In genomic region chr3:131271559-131272373, GRCm38 (mm10) we compare ENCODE assay signal across 8 mouse cellular contexts. TPM values are rescaled to one million over a fixed set of nuclear protein-coding genes. Genes with fewer than 3 reads are reported as not detected.
DNase-seq lines count a peak whose midpoint lies in the region; ATAC-seq and TF ChIP-seq lines count a peak whose summit lies in the region.

Gene Hadh (minus strand): TSS chr3:131272101.

- WGBS in cerebellum, adult 2 months: under 1% methylated on average over 53 of the region's 54 CpGs
- WGBS in lung, embryonic 16.5 days: under 1% methylated on average over 40 of the region's 54 CpGs

- peaks cover 4 to 8% of the 10 kb centered on the region in 2 experiments; a peak in 3 of 4 replicates for H3K4me1 ChIP-seq in MEL (ENCODE audit: control insufficient read depth in 1 of 2, insufficient read depth in 2 of 2, low read length in 2 of 2)
- no peaks in the 10 kb centered on the region for H3K4me1 ChIP-seq in cerebellum, adult 2 months (ENCODE audit: control insufficient read depth, insufficient read depth, low read length)
- H3K4me1 ChIP-seq in lung, embryonic 16.5 days (replicated peaks; ENCODE audit: control insufficient read depth, insufficient read depth, low read length): peaks cover 23% of the 10 kb centered on the region

- peak; percentile 49 to 71; a peak in 3 of 4 replicates for TF ChIP-seq POLR2A in MEL (IDR thresholded peaks at IDR 0.05; ENCODE audit: control insufficient read depth in 1 of 2, insufficient read depth in 1 of 2, low read depth in 1 of 2, low read length in 2 of 2, poor library complexity in 1 of 2)
- TF ChIP-seq POLR2A in cerebellum, adult 2 months (IDR thresholded peaks at IDR 0.05; ENCODE audit: borderline replicate concordance, insufficient read depth, low read length): peak; percentile 38; the same call in 1 of the 2 replicates

- peak within 1 kb of the TSS; percentile 83 for H3K9ac ChIP-seq in MEL (ENCODE audit: control insufficient read depth, low read depth, low read length, poor library complexity, severe bottlenecking)
- H3K9ac ChIP-seq in lung, embryonic 16.5 days (ENCODE audit: low read length): peak within 1 kb of the TSS; percentile 81

- peak within 1 kb of the TSS; percentile 83 for H3K4me2 ChIP-seq in lung, embryonic 16.5 days (ENCODE audit: low read depth, low read length)

- DNase-seq in MEL (ENCODE audit: low read depth, low spot score): peak; percentile 91
- peak; percentile 74 to 76 for DNase-seq in cerebellum, adult 2 months
- peak; percentile 84 for DNase-seq in forelimb bud, embryonic 11.5 days (ENCODE audit: low read depth, low spot score)
- peak; percentile 68 for DNase-seq in layer of hippocampus, adult 9-10 months (ENCODE audit: low spot score)
- DNase-seq in ovary, postnatal 10 days (ENCODE audit: low spot score): peak; percentile 62
- peak; percentile 73 to 82 for DNase-seq in thymus, postnatal 10 days (ENCODE audit: low spot score in 2 of 2)

- TF ChIP-seq EP300 in MEL (IDR thresholded peaks at IDR 0.05; ENCODE audit: low read depth in 1 of 2, low read length in 2 of 2): no peak

- TF ChIP-seq CTCF in MEL (IDR thresholded peaks at IDR 0.05 in 2 of 3, conservative IDR thresholded peaks at IDR 0.05 in 1 of 3; ENCODE audit: control insufficient read depth in 1 of 3, insufficient read depth in 1 of 3, low read depth in 2 of 3, low read length in 3 of 3, poor library complexity in 1 of 3, severe bottlenecking in 1 of 3): no peak
- no peak for TF ChIP-seq CTCF in cerebellum, adult 2 months (IDR thresholded peaks at IDR 0.05; ENCODE audit: borderline replicate concordance, insufficient read depth, low read depth, low read length)

- peak; percentile 66 to 88 for ATAC-seq in hematopoietic stem cell, adult 5-6 weeks (replicated peaks in 1 of 2; ENCODE audit: insufficient read depth in 1 of 2, low FRiP score in 2 of 2, low TSS enrichment in 1 of 2, low read depth in 1 of 2, poor library complexity in 2 of 2, severe bottlenecking in 2 of 2)
- ATAC-seq in lung, embryonic 16.5 days (ENCODE audit: low read depth): peak; percentile 92

- peak within 1 kb of the TSS; percentile 91 to 96 for H3K4me3 ChIP-seq in MEL (ENCODE audit: control insufficient read depth in 1 of 2, insufficient read depth in 1 of 2, low read depth in 2 of 2, low read length in 2 of 2)
- peak within 1 kb of the TSS; percentile 94 for H3K4me3 ChIP-seq in cerebellum, adult 2 months (replicated peaks; ENCODE audit: insufficient read depth, low read depth, low read length)
- peak within 1 kb of the TSS; percentile 87 for H3K4me3 ChIP-seq in lung, embryonic 16.5 days (ENCODE audit: low read length)

- TF ChIP-seq RAD21 in MEL (IDR thresholded peaks at IDR 0.05; ENCODE audit: low read depth, low read length): no peak

- H3K27me3 ChIP-seq in MEL (ENCODE audit: control insufficient read depth in 1 of 2, insufficient read depth in 2 of 2, low read length in 2 of 2): no peaks in the 10 kb centered on the region
- H3K27me3 ChIP-seq in cerebellum, adult 2 months (ENCODE audit: control insufficient read depth, insufficient read depth, low read length): no peaks in the 10 kb centered on the region
- H3K27me3 ChIP-seq in lung, embryonic 16.5 days (ENCODE audit: control insufficient read depth, insufficient read depth, low read depth, low read length): no peaks in the 10 kb centered on the region

- peak within 1 kb of the TSS; percentile 71 for H3K27ac ChIP-seq in MEL (ENCODE audit: control insufficient read depth, low read depth, low read length)
- H3K27ac ChIP-seq in cerebellum, adult 2 months (ENCODE audit: insufficient read depth, low read length): no peak within 1 kb of the TSS
- peak within 1 kb of the TSS; percentile 83 for H3K27ac ChIP-seq in lung, embryonic 16.5 days (ENCODE audit: low read length)

- no peaks in the 10 kb centered on the region; the same call in 1 of the 2 replicates for H3K79me2 ChIP-seq in MEL (ENCODE audit: control insufficient read depth, insufficient read depth, low read length, poor library complexity)

- H3K9me3 ChIP-seq in MEL (replicated peaks; ENCODE audit: insufficient read depth, low read length): no peaks in the 10 kb centered on the region
- no peaks in the 10 kb centered on the region for H3K9me3 ChIP-seq in lung, embryonic 16.5 days (ENCODE audit: control insufficient read depth, low read length)

- peaks cover 0 to 8% of the 10 kb centered on the region in 2 experiments; a peak in 2 of 4 replicates for H3K36me3 ChIP-seq in MEL (ENCODE audit: control insufficient read depth in 1 of 2, insufficient read depth in 2 of 2, low read length in 2 of 2)
- H3K36me3 ChIP-seq in lung, embryonic 16.5 days (ENCODE audit: control insufficient read depth, insufficient read depth, low read length): peaks cover 2% of the 10 kb centered on the region

TF ChIP-seq in MEL, 35 proteins besides CTCF, POLR2A, EP300 and RAD21:
- TF ChIP-seq MXI1 (IDR thresholded peaks at IDR 0.05; ENCODE audit: low read depth, low read length) (peak; percentile 48), MYB (IDR thresholded peaks at IDR 0.05; ENCODE audit: low read depth, low read length) (no peak), HCFC1 (IDR thresholded peaks at IDR 0.05; ENCODE audit: low read depth, low read length) (0 out of 2 replicates have a peak, but pooled peaks have one; percentile 14), ZKSCAN1 (IDR thresholded peaks at IDR 0.05; ENCODE audit: low read depth, low read length) (no peak), ETS1 (IDR thresholded peaks at IDR 0.05; ENCODE audit: low read depth, low read length) (no peak), MEF2A (IDR thresholded peaks at IDR 0.05; ENCODE audit: extremely low read depth, insufficient replicate concordance, low read depth, low read length, poor library complexity, severe bottlenecking) (no peak), ZC3H11A (IDR thresholded peaks at IDR 0.05; ENCODE audit: low read depth, low read length) (no peak), KAT2A (conservative IDR thresholded peaks at IDR 0.05; ENCODE audit: low read depth, low read length) (no peak), TBP (IDR thresholded peaks at IDR 0.05; ENCODE audit: low read depth, low read length) (0 out of 2 replicates have a peak, but pooled peaks have one; percentile 15), SIN3A (IDR thresholded peaks at IDR 0.05; ENCODE audit: low read length) (peak; percentile 66), ZMIZ1 (IDR thresholded peaks at IDR 0.05; ENCODE audit: low read depth, low read length) (peak; percentile 81), MYC (IDR thresholded peaks at IDR 0.05; ENCODE audit: low read depth, low read length) (0 out of 2 replicates have a peak, but pooled peaks have one; percentile 26), MAX (IDR thresholded peaks at IDR 0.05; ENCODE audit: low read length) (0 out of 2 replicates have a peak, but pooled peaks have one; percentile 14), TCF12 (IDR thresholded peaks at IDR 0.05; ENCODE audit: low read depth, low read length) (peak; percentile 40; the same call in 1 of the 2 replicates), POLR2AphosphoS2 (IDR thresholded peaks at IDR 0.05; ENCODE audit: low read length) (no peak), JUND (IDR thresholded peaks at IDR 0.05; ENCODE audit: low read depth, low read length) (no peak), TAL1 (IDR thresholded peaks at IDR 0.05; ENCODE audit: low read length) (0 out of 2 replicates have a peak, but pooled peaks have one; percentile 5), POLR2AphosphoS5 (IDR thresholded peaks at IDR 0.05; ENCODE audit: borderline replicate concordance, low read depth, low read length) (no peak), E2F4 (IDR thresholded peaks at IDR 0.05; ENCODE audit: borderline replicate concordance, low read depth, low read length) (no peak), NELFE (IDR thresholded peaks at IDR 0.05; ENCODE audit: low read depth, low read length) (peak; percentile 52), USF2 (IDR thresholded peaks at IDR 0.05; ENCODE audit: borderline replicate concordance in 1 of 2, insufficient read depth in 1 of 2, low read depth in 1 of 2, low read length in 2 of 2) (no peak)

RNA-seq across cellular contexts. Expression of gene Hadh, which starts in this region (rescaled TPM):
- 39.1 and 42.3 TPM in 2 replicates for total RNA-seq in MEL (2012; rRNA removed)
- 10 to 100 TPM in 1 of 2 experiments, not detected in 1; 66.9 TPM for polyA plus RNA-seq in MEL (2012; ENCODE audit: insufficient read depth in 1 of 2, insufficient read length in 2 of 2, low read depth in 1 of 2, low replicate concordance in 2 of 2, missing spikeins in 1 of 2)
- 39.6 and 40.5 TPM in 2 replicates for polyA plus RNA-seq in cerebellum, adult 2 months (2012; rRNA removed)
- 72.4 and 89.3 TPM in 2 replicates for total RNA-seq in hematopoietic stem cell, adult 5-6 weeks (2017)
- 121 and 123 TPM in 2 replicates for polyA plus RNA-seq in lung, embryonic 16.5 days (2015; fragmentation: Nextera tagmentation; extraction: Ambion mirVana)
